Mouse (Mus musculus): ENCODE measurements around the gene Kank1. TPM values are rescaled to one million over a fixed set of nuclear protein-coding genes. Genes with fewer than 3 reads are reported as not detected.

Kank1 gene
- polyA plus RNA-seq, 1 experiment from 2014 or later: 12.6 TPM

- Histone ChIP-seq H3K4me1 (peaks cover 8% of the 10 kb centered on the region; the same call in 1 of the 2 replicates), H3K9me3 (replicated peaks) (no peaks in the 10 kb centered on the region), H3K4me3 (replicated peaks) (no peak overlapping the region), H3K27ac (replicated peaks) (no peak overlapping the region), H3K4me2 (no peak overlapping the region), H3K9ac (replicated peaks) (no peak overlapping the region), H3K36me3 (no peaks in the 10 kb centered on the region), H3K27me3 (replicated peaks) (no peaks in the 10 kb centered on the region)
- 49% methylated on average over 6 of the region's 6 CpGs for WGBS
- no peak for ATAC-seq (ENCODE audit: low FRiP score)
Observed at GRCm38 (mm10) chr19:25434795-25435194, 198.0 kb downstream of the Kank1 start.

- Histone ChIP-seq H3K9me3 (replicated peaks) (no peaks in the 10 kb centered on the region), H3K27me3 (replicated peaks) (no peaks in the 10 kb centered on the region), H3K9ac (replicated peaks) (no peak overlapping the region), H3K36me3 (no peaks in the 10 kb centered on the region), H3K27ac (replicated peaks) (no peak overlapping the region), H3K4me1 (peaks cover 10% of the 10 kb centered on the region; the same call in 1 of the 2 replicates), H3K4me3 (replicated peaks) (no peak overlapping the region), H3K4me2 (no peak overlapping the region)
- 85% methylated on average over 5 of the region's 5 CpGs for WGBS
- no peak for ATAC-seq (ENCODE audit: low FRiP score)
Observed at GRCm38 (mm10) chr19:25435412-25435811, 198.6 kb downstream of the Kank1 start.

DNA sequence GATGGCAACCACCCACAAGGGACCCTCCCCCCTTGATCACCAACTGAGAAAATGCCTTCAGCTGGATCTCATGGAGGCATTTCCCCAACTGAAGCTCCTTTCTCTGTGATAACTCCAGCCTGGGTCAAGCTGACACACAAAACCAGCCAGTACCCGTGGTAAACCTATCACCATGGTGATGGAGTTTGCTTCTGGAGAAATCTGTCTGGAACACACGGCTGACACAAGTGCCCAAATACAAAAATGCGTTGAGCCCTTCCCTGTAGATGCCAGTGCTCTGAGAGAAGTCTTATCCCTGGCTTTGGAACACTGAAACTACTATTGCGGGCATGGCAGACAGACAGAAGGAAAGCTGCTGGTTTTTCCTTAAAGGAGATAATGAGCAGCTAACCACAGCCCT is 199.4 kb downstream of the Kank1 start:
- 40% methylated on average over 4 of the region's 4 CpGs for WGBS
- H3K9me3 ChIP-seq (replicated peaks): no peaks in the 10 kb centered on the region
- H3K36me3 ChIP-seq: no peaks in the 10 kb centered on the region
- ATAC-seq (ENCODE audit: low FRiP score): no peak
- no peak overlapping the region for H3K4me3 ChIP-seq (replicated peaks)
- H3K27ac ChIP-seq (replicated peaks): peak overlapping the region; percentile 37; the same call in 1 of the 2 replicates
- H3K27me3 ChIP-seq (replicated peaks): no peaks in the 10 kb centered on the region
- no peak overlapping the region for H3K4me2 ChIP-seq
- H3K9ac ChIP-seq (replicated peaks): no peak overlapping the region
- H3K4me1 ChIP-seq: peaks cover 10% of the 10 kb centered on the region; the same call in 1 of the 2 replicates

DNA sequence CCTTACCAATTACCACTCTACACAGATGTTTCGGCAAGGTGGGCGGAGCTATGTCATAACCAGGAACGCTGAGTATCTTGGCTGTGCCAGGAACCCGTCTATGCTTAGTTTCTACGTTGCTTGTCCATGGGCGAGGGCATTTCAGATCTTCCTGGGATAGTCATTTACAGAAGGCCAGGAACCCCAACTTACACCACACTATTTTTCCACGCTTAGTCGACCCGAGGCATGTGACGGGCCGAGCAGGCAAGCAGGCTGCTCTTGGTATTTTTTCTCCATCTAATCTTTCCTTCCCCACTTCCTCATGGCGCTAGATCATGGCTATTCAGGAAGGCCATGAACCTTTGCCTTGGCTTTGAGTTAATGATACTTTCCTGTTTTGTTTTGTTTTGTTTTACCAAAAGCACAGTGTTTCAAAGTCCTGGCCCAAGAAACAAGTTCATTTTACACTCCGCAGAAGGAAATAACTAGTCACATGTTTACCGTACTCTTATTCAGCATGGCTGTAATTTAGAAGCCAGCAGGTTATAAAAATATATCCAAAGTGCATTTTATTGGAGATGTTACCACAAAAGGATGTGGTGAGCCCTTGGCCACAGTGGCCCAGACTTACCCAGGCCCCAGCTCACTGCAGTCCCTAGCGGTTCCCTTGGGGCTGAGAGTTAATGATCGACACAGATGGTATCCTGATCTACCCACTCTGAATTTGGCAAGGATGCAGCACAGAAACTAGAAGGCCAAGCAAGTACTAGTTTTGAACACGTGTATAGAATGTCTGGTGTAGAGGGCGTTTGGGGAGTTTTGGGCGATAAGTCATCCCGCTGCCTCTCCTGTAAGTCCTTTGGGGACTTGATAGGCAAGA is 200.2 kb downstream of the Kank1 start:
- Histone ChIP-seq H3K27me3 (replicated peaks) (no peaks in the 10 kb centered on the region), H3K4me2 (no peak overlapping the region), H3K36me3 (no peaks in the 10 kb centered on the region), H3K9me3 (replicated peaks) (no peaks in the 10 kb centered on the region), H3K4me3 (replicated peaks) (no peak overlapping the region), H3K4me1 (peaks cover 10% of the 10 kb centered on the region; the same call in 1 of the 2 replicates), H3K9ac (replicated peaks) (no peak overlapping the region), H3K27ac (replicated peaks) (peak overlapping the region; percentile 37; the same call in 1 of the 2 replicates)
- WGBS: 81% methylated on average over 20 of the region's 20 CpGs
- ATAC-seq (ENCODE audit: low FRiP score): no peak; the same call in 1 of the 2 replicates

DNA sequence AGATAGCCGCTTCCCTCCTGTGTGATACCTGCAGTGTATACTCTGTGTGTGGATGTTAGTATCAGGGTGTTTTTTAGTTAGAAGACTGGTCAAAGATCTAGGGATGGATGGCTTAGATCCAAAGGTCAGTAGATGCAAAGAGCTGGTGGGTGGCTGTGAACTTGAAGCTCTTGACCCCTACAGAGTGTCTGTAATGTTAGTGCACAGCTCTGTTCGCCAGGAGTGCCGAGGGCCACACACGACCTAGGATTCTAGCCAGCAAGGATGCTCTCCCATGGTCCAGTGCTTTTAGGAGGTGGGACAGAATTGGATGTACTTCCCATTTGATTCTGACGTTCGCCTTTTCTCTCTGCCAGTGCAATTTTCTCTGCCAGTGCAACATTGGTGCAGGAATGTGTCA is 201.5 kb downstream of the Kank1 start:
- H3K27me3 ChIP-seq (replicated peaks): no peaks in the 10 kb centered on the region
- no peaks in the 10 kb centered on the region for H3K36me3 ChIP-seq
- peaks cover 10% of the 10 kb centered on the region; the same call in 1 of the 2 replicates for H3K4me1 ChIP-seq
- H3K4me2 ChIP-seq: no peak overlapping the region
- no peaks in the 10 kb centered on the region for H3K9me3 ChIP-seq (replicated peaks)
- no peak for ATAC-seq (ENCODE audit: low FRiP score)
- no peak overlapping the region for H3K9ac ChIP-seq (replicated peaks)
- no peak overlapping the region for H3K4me3 ChIP-seq (replicated peaks)
- no peak overlapping the region for H3K27ac ChIP-seq (replicated peaks)
- WGBS: 51% methylated on average over 6 of the region's 6 CpGs

- no peaks in the 10 kb centered on the region for H3K27me3 ChIP-seq (replicated peaks)
- WGBS: 45% methylated on average over 6 of the region's 6 CpGs
- no peaks in the 10 kb centered on the region for H3K36me3 ChIP-seq
- H3K4me2 ChIP-seq: no peak overlapping the region
- ATAC-seq (ENCODE audit: low FRiP score): peak; percentile 61; the same call in 1 of the 2 replicates
- H3K4me3 ChIP-seq (replicated peaks): no peak overlapping the region
- peaks cover 10% of the 10 kb centered on the region; the same call in 1 of the 2 replicates for H3K4me1 ChIP-seq
- H3K9me3 ChIP-seq (replicated peaks): no peaks in the 10 kb centered on the region
- H3K27ac ChIP-seq (replicated peaks): no peak overlapping the region
- no peak overlapping the region for H3K9ac ChIP-seq (replicated peaks)
Observed at GRCm38 (mm10) chr19:25439807-25440206, 203.0 kb downstream of the Kank1 start.

- Histone ChIP-seq H3K4me3 (replicated peaks) (no peak overlapping the region), H3K36me3 (no peaks in the 10 kb centered on the region), H3K4me1 (peaks cover 10% of the 10 kb centered on the region; the same call in 1 of the 2 replicates), H3K9ac (replicated peaks) (no peak overlapping the region), H3K27me3 (replicated peaks) (no peaks in the 10 kb centered on the region), H3K27ac (replicated peaks) (no peak overlapping the region), H3K4me2 (no peak overlapping the region), H3K9me3 (replicated peaks) (no peaks in the 10 kb centered on the region)
- 84% methylated on average over 4 of the region's 4 CpGs for WGBS
- no peak for ATAC-seq (ENCODE audit: low FRiP score)
Observed at GRCm38 (mm10) chr19:25440736-25441135, 204.0 kb downstream of the Kank1 start.

GRCm38 (mm10) chr19:25445054-25445453 is 208.3 kb downstream of the Kank1 start:
- no peak overlapping the region for H3K4me2 ChIP-seq
- no peak overlapping the region for H3K9ac ChIP-seq (replicated peaks)
- H3K4me1 ChIP-seq: no peaks in the 10 kb centered on the region
- H3K9me3 ChIP-seq (replicated peaks): no peaks in the 10 kb centered on the region
- H3K27me3 ChIP-seq (replicated peaks): no peaks in the 10 kb centered on the region
- WGBS: 26% methylated on average over 7 of the region's 7 CpGs
- peak; percentile 47; the same call in 1 of the 2 replicates for ATAC-seq (ENCODE audit: low FRiP score)
- no peak overlapping the region for H3K4me3 ChIP-seq (replicated peaks)
- H3K36me3 ChIP-seq: no peaks in the 10 kb centered on the region
- H3K27ac ChIP-seq (replicated peaks): no peak overlapping the region

DNA sequence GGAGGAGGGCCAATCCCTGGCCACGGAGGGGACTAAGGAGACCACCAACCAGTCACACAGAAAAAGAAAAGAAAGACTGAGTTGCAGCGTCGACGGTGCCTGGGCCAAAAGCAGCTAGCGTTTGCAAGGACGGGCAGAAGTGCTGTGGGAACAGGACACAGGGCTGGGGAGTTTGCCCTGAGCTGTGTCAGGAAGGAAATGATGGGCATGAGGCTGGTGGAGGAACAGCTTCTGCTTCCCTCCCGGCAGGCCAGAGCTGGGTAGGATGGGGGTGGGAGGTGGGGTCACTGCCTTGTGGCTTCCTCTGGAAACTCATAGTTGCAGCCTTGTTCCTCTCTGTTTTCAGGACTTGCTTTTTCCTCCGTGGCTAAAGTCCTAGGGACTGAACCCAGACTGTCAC is 209.1 kb downstream of the Kank1 start:
- no peak overlapping the region for H3K27ac ChIP-seq (replicated peaks)
- no peak overlapping the region for H3K4me3 ChIP-seq (replicated peaks)
- ATAC-seq (ENCODE audit: low FRiP score): no peak
- no peaks in the 10 kb centered on the region for H3K27me3 ChIP-seq (replicated peaks)
- no peaks in the 10 kb centered on the region for H3K4me1 ChIP-seq
- WGBS: 68% methylated on average over 8 of the region's 8 CpGs
- no peak overlapping the region for H3K9ac ChIP-seq (replicated peaks)
- H3K9me3 ChIP-seq (replicated peaks): no peaks in the 10 kb centered on the region
- H3K4me2 ChIP-seq: no peak overlapping the region
- no peaks in the 10 kb centered on the region for H3K36me3 ChIP-seq

DNA sequence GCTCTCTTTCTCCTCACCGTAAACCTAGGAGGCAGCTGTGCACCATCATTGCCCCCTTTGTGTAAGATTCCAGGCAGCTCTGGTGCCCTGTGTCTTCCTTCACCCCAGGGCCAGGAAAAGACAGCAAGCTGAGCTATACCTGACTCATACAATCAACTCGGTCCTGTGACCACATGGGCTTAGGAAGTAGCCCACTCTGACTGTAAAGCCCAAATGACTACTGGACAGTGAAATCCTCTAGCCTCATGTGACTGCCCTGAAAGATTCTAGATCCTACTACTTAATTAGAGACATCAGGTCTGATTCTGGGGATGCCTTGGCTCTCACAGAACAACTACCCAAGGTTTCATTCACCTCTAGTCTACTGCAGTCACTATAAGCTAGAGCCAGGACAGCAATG is 209.9 kb downstream of the Kank1 start:
- Histone ChIP-seq H3K4me3 (replicated peaks) (no peak overlapping the region), H3K4me1 (no peaks in the 10 kb centered on the region), H3K4me2 (no peak overlapping the region), H3K27me3 (replicated peaks) (no peaks in the 10 kb centered on the region), H3K9ac (replicated peaks) (no peak overlapping the region), H3K9me3 (replicated peaks) (no peaks in the 10 kb centered on the region), H3K36me3 (no peaks in the 10 kb centered on the region), H3K27ac (replicated peaks) (no peak overlapping the region)
- 80% methylated on average over 2 of the region's 2 CpGs for WGBS
- no peak for ATAC-seq (ENCODE audit: low FRiP score)

GRCm38 (mm10) chr19:25447373-25447772 is 210.6 kb downstream of the Kank1 start:
- no peaks in the 10 kb centered on the region for H3K4me1 ChIP-seq
- no peaks in the 10 kb centered on the region for H3K27me3 ChIP-seq (replicated peaks)
- H3K36me3 ChIP-seq: no peaks in the 10 kb centered on the region
- H3K27ac ChIP-seq (replicated peaks): no peak overlapping the region
- ATAC-seq (ENCODE audit: low FRiP score): no peak
- H3K9ac ChIP-seq (replicated peaks): no peak overlapping the region
- WGBS: 73% methylated on average over 5 of the region's 5 CpGs
- H3K4me3 ChIP-seq (replicated peaks): no peak overlapping the region
- no peak overlapping the region for H3K4me2 ChIP-seq
- no peaks in the 10 kb centered on the region for H3K9me3 ChIP-seq (replicated peaks)
